Mouse (Mus musculus) CD4-positive, CD25-positive, alpha-beta regulatory T cell, adult 9 weeks (primary cell): ENCODE measurements around the gene Kcnk5. TPM values are rescaled to one million over a fixed set of nuclear protein-coding genes. Genes with fewer than 3 reads are reported as not detected.

Source experiments
- polyA plus RNA-seq: library from polyadenylated mRNA; unstranded; fragments of 100-300 nt; shearing (Covaris generic); gene quantifications from one replicate; pipeline ENCODE4 v1.2.1, GENCODE M21; 2017

The Kcnk5 gene
- polyA plus RNA-seq, result 9.8 TPM

DNA sequence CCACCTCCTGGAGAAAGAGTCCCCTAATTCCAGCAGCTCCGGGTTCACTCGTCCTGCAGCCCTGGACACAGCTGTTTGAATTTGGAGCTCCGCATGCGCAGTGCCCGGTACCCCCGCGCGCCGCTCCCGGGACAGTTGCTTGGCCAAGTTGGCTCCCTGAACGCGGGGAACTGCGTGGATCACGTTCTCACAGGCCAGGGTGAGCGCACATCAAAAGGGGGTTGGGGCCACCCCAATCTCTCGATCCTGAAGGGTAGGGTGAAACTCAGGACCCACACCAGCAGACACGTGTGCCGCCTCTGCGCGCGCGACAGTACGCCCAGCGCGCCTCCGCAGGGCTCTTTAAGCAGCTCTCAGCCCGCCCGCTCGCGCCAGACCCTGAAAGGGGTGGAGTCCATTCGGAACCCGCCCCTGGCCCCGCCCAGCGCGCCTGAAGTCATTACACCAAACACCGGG lies at the start of gene Kcnk5:
Gene Kcnk5 (minus strand): TSS at position 344 of the 456 bp plus-strand sequence.

DNA sequence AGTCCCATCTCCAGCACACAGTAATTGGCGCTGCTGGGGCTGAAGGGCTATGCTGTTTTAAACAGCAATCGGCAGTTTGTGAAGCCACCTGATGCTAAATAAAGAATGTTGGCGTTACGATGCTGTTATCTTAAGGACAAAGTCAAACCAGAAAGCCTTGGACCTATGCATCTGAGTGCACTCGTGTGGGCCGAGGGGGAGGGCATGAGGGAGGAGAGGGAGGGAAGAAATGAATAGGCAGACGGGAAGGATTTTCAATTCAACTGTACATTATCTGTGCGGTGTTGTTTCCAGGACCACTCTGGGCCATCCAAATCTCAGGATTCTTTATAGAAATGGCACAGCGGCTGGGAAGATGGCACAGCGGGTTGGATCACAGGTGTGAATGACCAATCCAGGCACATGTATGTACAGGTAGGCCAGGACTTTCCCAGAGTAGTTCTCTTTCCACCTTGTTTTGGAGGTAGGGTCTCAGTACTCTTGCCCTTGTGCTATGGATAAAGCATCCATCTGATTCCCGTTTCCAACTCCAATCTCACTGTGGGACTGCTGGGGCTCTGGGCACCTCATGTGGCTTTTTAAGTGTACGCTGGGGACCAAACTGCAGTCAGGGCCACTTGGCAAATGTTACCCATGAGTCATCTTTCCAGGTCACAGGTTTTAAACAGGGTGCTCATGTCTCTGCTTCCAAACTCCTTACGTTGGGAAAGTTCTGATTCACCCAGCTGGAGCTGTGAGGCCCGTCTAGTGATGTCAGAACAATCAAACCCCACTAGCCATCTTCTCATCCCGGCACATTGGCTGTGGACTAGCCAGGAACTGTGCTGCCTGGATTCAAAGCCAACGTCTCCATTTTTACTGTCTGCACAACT lies 42.9 kb downstream of the Kcnk5 start, which contains the start of gene Saysd1:
Gene Saysd1 (minus strand): TSS at position 51 of the 872 bp plus-strand sequence.

Other genes with a start within 250 kb of the Kcnk5 start
- gene Gng2, start 204.2 kb downstream of the Kcnk5 start, polyA plus RNA-seq, result 58.7 TPM
- 41.8 TPM for gene Saysd1, start 43.3 kb downstream of the Kcnk5 start, polyA plus RNA-seq
- gene Kcnk16, start 87.4 kb upstream of the Kcnk5 start, polyA plus RNA-seq, result not detected
- 20.0 TPM for gene Nudt13, start 112.9 kb upstream of the Kcnk5 start, polyA plus RNA-seq
- gene Ecd, start 166.3 kb upstream of the Kcnk5 start, polyA plus RNA-seq, result 72.8 TPM
- 74.8 TPM for gene Fam149b, start 166.4 kb upstream of the Kcnk5 start, polyA plus RNA-seq
- 142 TPM for gene Dnajc9, start 207.1 kb upstream of the Kcnk5 start, polyA plus RNA-seq
- 104 TPM for gene Mrps16, start 211.8 kb upstream of the Kcnk5 start, polyA plus RNA-seq